Mouse (Mus musculus): ENCODE measurements around the gene Syde2.

DNA sequence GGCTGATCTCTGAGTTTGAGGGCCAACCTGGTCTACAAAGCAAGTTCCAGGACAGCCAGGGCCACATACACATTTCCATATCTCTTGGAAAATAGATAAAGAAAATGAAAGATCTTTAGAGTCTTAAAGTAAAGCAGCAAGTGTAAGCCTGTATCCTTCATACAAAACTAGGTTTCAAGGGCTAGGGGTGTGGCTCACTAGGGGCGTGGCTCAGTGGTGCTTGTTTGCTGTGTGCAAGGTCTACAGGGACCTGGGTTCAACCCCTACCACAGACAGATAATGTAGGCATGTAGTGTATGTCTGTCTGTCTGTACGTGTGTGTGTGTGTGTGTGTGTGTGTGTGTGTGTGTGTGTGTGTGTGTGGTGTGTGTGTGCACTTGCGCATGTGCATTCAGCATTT lies 41.8 kb upstream of the Syde2 start:
- TF ChIP-seq CTCF (IDR thresholded peaks at IDR 0.05; ENCODE audit: low read depth, low read length) (no peak), POLR2A (IDR thresholded peaks at IDR 0.05; ENCODE audit: insufficient read depth, low read length) (no peak), EP300 (IDR thresholded peaks at IDR 0.05; ENCODE audit: insufficient read depth, low read depth, low read length) (no peak)

All from ES-Bruce4 (cell line).